In genomic region chr2:157070365-157070764, GRCm38 (mm10) we compare ENCODE assay signal across 8 mouse cellular contexts. TPM values are rescaled to one million over a fixed set of nuclear protein-coding genes. Genes with fewer than 3 reads are reported as not detected.
DNase-seq lines count a peak whose midpoint lies in the region; ATAC-seq and TF ChIP-seq lines count a peak whose summit lies in the region.

No protein-coding gene starts in this region.

- H3K9me3 ChIP-seq in limb, embryonic 13.5 days: no peaks in the 10 kb centered on the region
- H3K9me3 ChIP-seq in midbrain, postnatal 0 days (ENCODE audit: low read length): no peaks in the 10 kb centered on the region

- H3K4me1 ChIP-seq in cerebellum, adult 2 months (ENCODE audit: control insufficient read depth, insufficient read depth, low read length): peaks cover 76% of the 10 kb centered on the region
- H3K4me1 ChIP-seq in limb, embryonic 13.5 days: peaks cover 91% of the 10 kb centered on the region
- peaks cover 45% of the 10 kb centered on the region for H3K4me1 ChIP-seq in midbrain, postnatal 0 days (ENCODE audit: insufficient read depth, low read length)

- H3K9ac ChIP-seq in limb, embryonic 13.5 days: peak overlapping the region; percentile 45; the same call in 1 of the 2 replicates
- peak overlapping the region; percentile 33; the same call in 1 of the 2 replicates for H3K9ac ChIP-seq in midbrain, postnatal 0 days (replicated peaks; ENCODE audit: low read length, poor library complexity, severe bottlenecking)

- ATAC-seq in limb, embryonic 13.5 days (ENCODE audit: low FRiP score, low read depth): no peak
- 0 out of 2 replicates have a peak, but pooled peaks have one; percentile 28 for ATAC-seq in midbrain, postnatal 0 days (ENCODE audit: low FRiP score)

- H3K27me3 ChIP-seq in cerebellum, adult 2 months (ENCODE audit: control insufficient read depth, insufficient read depth, low read length): no peaks in the 10 kb centered on the region
- no peaks in the 10 kb centered on the region for H3K27me3 ChIP-seq in limb, embryonic 13.5 days
- H3K27me3 ChIP-seq in midbrain, postnatal 0 days (ENCODE audit: insufficient read depth, low read length): no peaks in the 10 kb centered on the region

- peak overlapping the region; percentile 97 for H3K27ac ChIP-seq in cerebellum, adult 2 months (ENCODE audit: insufficient read depth, low read length)
- H3K27ac ChIP-seq in limb, embryonic 13.5 days: peak overlapping the region; percentile 85
- peak overlapping the region; percentile 69 for H3K27ac ChIP-seq in midbrain, postnatal 0 days (ENCODE audit: low read depth, low read length)

- no peak for TF ChIP-seq POLR2A in cerebellum, adult 2 months (IDR thresholded peaks at IDR 0.05; ENCODE audit: borderline replicate concordance, insufficient read depth, low read length)

- DNase-seq in layer of hippocampus, adult 9-11 months: peak; percentile 65
- no peak for DNase-seq in layer of hippocampus, postnatal 25 days (ENCODE audit: extremely low spot score in 1 of 2, low spot score in 1 of 2)
- DNase-seq in cerebellum, adult 2 months: peak; percentile 65 to 67
- DNase-seq in heart, postnatal 10 days: peak; percentile 77 to 80
- DNase-seq in midbrain, postnatal 0 days (ENCODE audit: low spot score): peak; percentile 82
- DNase-seq in thymus, postnatal 36 days: no peak
- DNase-seq in gastrocnemius, postnatal 10 days: no peak

- WGBS in cerebellum, adult 2 months: 4% methylated on average over 9 of the region's 9 CpGs
- 39% methylated on average over 9 of the region's 9 CpGs for WGBS in limb, embryonic 13.5 days
- 32% methylated on average over 9 of the region's 9 CpGs for WGBS in midbrain, postnatal 0 days

- peak overlapping the region; percentile 21 for H3K4me2 ChIP-seq in limb, embryonic 13.5 days (replicated peaks)
- no peak overlapping the region for H3K4me2 ChIP-seq in midbrain, postnatal 0 days (ENCODE audit: low read depth, low read length, poor library complexity, severe bottlenecking)

- H3K36me3 ChIP-seq in limb, embryonic 13.5 days: peaks cover 21% of the 10 kb centered on the region
- peaks cover 6% of the 10 kb centered on the region; the same call in 1 of the 2 replicates for H3K36me3 ChIP-seq in midbrain, postnatal 0 days (ENCODE audit: insufficient read depth, low read length)

- intact Hi-C loops in heart, postnatal 10 days (cut with DNase I): loop anchor here (10.0 kb wide), 1 partner anchor 346 kb away; no protein-coding TSS in a partner anchor

- peak overlapping the region; percentile 23 for H3K4me3 ChIP-seq in cerebellum, adult 2 months (replicated peaks; ENCODE audit: insufficient read depth, low read depth, low read length)
- no peak overlapping the region for H3K4me3 ChIP-seq in limb, embryonic 13.5 days
- no peak overlapping the region for H3K4me3 ChIP-seq in midbrain, postnatal 0 days (ENCODE audit: low read depth, low read length)

- TF ChIP-seq CTCF in cerebellum, adult 2 months (IDR thresholded peaks at IDR 0.05; ENCODE audit: borderline replicate concordance, insufficient read depth, low read depth, low read length): no peak
- TF ChIP-seq CTCF in midbrain, postnatal 0 days (IDR thresholded peaks at IDR 0.05): no peak

RNA-seq across cellular contexts. Expression of gene Soga1, which starts 8.7 kb away (rescaled TPM):
- total RNA-seq in layer of hippocampus, postnatal 25 days (2021): 10 to 100 TPM; 36.3 to 46.3 TPM
- polyA plus RNA-seq in cerebellum, adult 2 months (2012; rRNA removed): 38.3 and 50.1 TPM in 2 replicates
- total RNA-seq in heart, postnatal 10 days (2021): 10 to 100 TPM; 33.3 to 34.6 TPM
- polyA plus RNA-seq in limb, embryonic 13.5 days (2015; fragmentation: Nextera tagmentation; extraction: Ambion mirVana): 4.1 and 4.2 TPM in 2 replicates
- total RNA-seq in midbrain, postnatal 0 days (2014; rRNA removed): 122 and 132 TPM in 2 replicates
- 2.8 and 3.9 TPM in 2 replicates for polyA plus RNA-seq in midbrain, postnatal 0 days (2015; fragmentation: Nextera tagmentation; extraction: Ambion mirVana)
- total RNA-seq in gastrocnemius, postnatal 10 days (2021): 10 to 100 TPM; 15.4 to 20.3 TPM

RNA-seq across cellular contexts. Expression of gene Tldc2, which starts 16.5 kb away (rescaled TPM):
- not detected for total RNA-seq in layer of hippocampus, postnatal 25 days (2021)
- polyA plus RNA-seq in cerebellum, adult 2 months (2012; rRNA removed): 6.0 and 7.1 TPM in 2 replicates
- not detected for total RNA-seq in heart, postnatal 10 days (2021)
- not detected in 2 replicates for polyA plus RNA-seq in limb, embryonic 13.5 days (2015; fragmentation: Nextera tagmentation; extraction: Ambion mirVana)
- total RNA-seq in midbrain, postnatal 0 days (2014; rRNA removed): not detected in 2 replicates
- not detected in 2 replicates for polyA plus RNA-seq in midbrain, postnatal 0 days (2015; fragmentation: Nextera tagmentation; extraction: Ambion mirVana)
- total RNA-seq in gastrocnemius, postnatal 10 days (2021): not detected

Comparison
In these comparisons a context has a peak if more than half of its experiments do, and no peak if none do; other contexts are left out.
1. DNase-seq: peak in layer of hippocampus, adult 9-11 months (single experiment), cerebellum, adult 2 months (2 of 2), heart, postnatal 10 days (2 of 2) and midbrain, postnatal 0 days (single experiment); none in layer of hippocampus, postnatal 25 days (0 of 2), thymus, postnatal 36 days (0 of 2) and gastrocnemius, postnatal 10 days (single experiment).
2. Peak in every context shown above with its lines, with median percentiles within 50 percentile points of each other: H3K27ac ChIP-seq.